Mouse (Mus musculus) embryonic fibroblast, embryonic 13.5 days (primary cell): ENCODE measurements around the gene Hmga2.

Experiments
- CTCF ChIP-seq: IDR thresholded peaks from 2 replicates; pipeline ENCODE4 v1.5.1; 2011; ENCODE audit warnings: mild to moderate bottlenecking, control low read depth, low read length, moderate library complexity, borderline replicate concordance; ENCODE audit not compliant: insufficient read depth
- POLR2A ChIP-seq: IDR thresholded peaks from 2 replicates; pipeline ENCODE4 v1.6.1; 2011; ENCODE audit warnings: low read depth, mild to moderate bottlenecking, control low read depth, low read length, moderate library complexity

GRCm38 (mm10) chr10:120432731-120433462, 43.4 kb downstream of the Hmga2 start:
- TF ChIP-seq CTCF (no peak), POLR2A (no peak)
